Mouse (Mus musculus) T-helper 1 cell (primary cell): Measurements from ENCODE around the gene Ptprj.

Source experiments
- in situ Hi-C: fragments of 300-600 bp; cut with MboI, MseI; formaldehyde crosslinking; loops from one replicate; pipeline ENCODE4 v1.15.1; 2025; ENCODE audit warnings: high pct_unique_total_duplicates

Ptprj gene

GRCm38 (mm10) chr2:90486226-90486755, 94.2 kb downstream of the Ptprj start:
- in situ Hi-C loops, result no loop called here

DNA sequence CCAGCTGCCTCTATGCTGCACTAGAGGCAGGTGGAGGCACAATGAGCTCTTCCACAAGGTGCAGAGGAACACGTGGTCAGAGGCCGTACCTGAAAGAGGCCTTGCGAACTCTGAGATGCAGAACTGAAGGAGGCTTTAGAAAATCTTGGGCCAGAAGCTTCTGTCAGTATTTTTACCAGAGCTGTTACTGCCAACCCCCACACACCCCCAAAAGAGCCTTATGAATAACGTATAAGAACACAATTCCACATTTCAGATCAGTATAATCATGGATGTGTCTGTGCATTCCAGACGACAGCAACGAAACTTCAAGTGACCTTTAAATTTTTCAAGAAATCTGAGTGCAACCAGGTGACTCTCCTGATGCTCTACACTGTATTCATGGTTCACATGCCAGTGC, 98.9 kb downstream of the Ptprj start:
- in situ Hi-C loops, result no loop called here

- in situ Hi-C loops, result no loop called here
These were observed 99.6 kb downstream of the Ptprj start for GRCm38 (mm10) chr2:90480747-90481308.

GRCm38 (mm10) chr2:90478531-90478930, 101.9 kb downstream of the Ptprj start:
- in situ Hi-C loops, result loop anchor here (5.0 kb wide), 1 partner anchor 89 kb away; no protein-coding TSS in a partner anchor

GRCm38 (mm10) chr2:90477617-90478016, 102.8 kb downstream of the Ptprj start:
- in situ Hi-C loops, result loop anchor here (5.0 kb wide), 1 partner anchor 90 kb away; no protein-coding TSS in a partner anchor

DNA sequence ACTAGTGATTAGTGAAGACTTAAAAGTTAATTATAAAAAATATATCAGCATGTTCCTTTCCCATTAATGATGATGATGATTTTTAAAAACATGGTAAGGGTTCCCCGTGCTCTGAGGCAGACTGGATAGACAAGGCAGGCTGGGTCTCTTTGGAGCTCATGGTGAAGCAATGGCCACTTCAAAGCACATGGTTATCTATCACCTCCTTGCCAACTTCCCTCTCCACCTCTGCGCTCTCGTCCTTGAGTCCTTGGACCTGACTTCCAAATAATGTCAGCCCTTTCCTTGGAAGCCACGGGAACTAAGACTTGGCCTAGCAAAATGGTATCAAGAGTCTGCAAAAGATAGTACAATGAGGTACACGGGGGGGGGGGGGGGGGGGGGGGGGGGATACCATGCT, 103.7 kb downstream of the Ptprj start:
- in situ Hi-C loops, result loop anchor here (5.0 kb wide), 1 partner anchor 91 kb away; no protein-coding TSS in a partner anchor

GRCm38 (mm10) chr2:90476319-90476718, 104.1 kb downstream of the Ptprj start:
- in situ Hi-C loops, result loop anchor here (5.0 kb wide), 1 partner anchor 91 kb away; no protein-coding TSS in a partner anchor

DNA sequence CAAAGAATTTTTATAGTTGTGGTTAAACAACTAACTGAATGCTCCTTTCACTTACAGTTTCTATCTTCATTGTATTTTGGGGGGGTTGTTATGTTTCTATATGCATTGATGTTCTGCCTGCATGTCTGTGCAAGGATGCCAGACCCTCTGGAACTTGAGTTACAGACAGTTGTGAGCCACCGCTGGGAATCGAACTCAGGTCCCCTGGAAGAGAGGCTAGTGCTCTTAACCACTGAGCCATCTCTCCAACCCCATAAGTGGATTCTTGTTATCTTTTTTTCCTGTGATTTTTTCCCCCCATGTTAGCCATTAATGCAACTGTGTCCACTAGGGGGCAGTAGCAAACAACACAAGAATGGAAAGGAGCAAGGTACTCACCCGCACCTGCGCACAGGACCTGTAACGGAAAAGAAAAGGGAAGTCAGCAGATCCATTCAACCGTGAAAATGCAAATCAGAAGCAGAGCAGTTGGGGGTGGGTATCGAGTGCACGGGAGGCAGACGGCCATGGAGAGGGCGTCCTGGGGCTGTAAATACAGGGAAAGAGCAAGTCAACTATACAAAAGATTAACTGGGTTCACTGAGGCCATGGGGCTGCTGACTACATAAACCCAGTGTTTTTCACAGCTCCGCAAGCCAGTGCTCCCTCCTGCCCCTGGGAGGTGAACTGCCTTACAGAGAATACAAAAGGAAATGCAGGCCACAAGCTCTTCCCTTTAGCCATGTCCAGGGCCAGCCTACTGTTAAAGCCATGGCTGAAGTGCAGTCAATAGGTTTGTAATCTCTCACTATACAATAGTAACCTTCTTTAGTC, 105.6 kb downstream of the Ptprj start:
- in situ Hi-C loops, result loop anchor here (5.0 kb wide), 1 partner anchor 93 kb away; no protein-coding TSS in a partner anchor

DNA sequence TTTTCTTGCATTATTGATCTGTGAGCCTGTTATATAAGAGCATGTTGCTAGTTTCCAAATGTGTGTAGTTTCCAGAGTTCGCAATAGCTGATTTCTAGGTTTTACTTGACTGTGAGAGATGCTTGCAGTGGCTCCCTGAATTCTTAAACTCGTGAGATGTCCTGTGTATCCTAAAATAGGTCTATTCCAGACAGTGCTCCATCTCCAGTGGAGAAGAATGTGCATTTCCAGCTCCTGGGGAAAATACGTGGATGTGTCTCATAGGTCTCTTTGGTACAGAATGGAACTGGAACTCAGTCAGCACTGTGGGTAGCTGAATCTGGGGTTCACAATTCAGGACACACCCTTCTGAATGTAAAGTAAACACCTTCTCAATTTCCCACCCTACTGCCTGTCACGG, 107.7 kb downstream of the Ptprj start:
- in situ Hi-C loops, result no loop called here

- in situ Hi-C loops, result no loop called here
These were observed 110.3 kb downstream of the Ptprj start for GRCm38 (mm10) chr2:90470122-90470521.

DNA sequence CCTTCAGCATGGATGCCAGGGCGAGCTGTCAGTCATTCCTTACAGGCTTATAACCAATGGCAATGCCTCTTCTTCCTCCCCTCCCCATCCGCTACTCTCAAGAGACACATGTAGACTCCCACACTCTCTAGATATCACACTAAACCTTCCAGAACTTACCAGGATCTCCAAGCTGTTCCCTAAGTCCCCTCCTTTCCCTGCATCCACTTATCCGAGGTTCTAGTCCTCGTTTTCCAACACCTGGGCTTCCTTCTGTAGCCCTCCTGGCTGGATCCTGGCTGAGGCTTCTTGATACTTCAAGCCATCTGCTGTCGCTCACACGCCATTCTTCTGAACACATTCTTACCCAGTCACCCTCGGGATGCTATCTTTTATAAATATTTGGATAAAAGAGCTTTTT, 114.0 kb downstream of the Ptprj start:
- in situ Hi-C loops, result loop anchor here (5.0 kb wide), 1 partner anchor 196 kb away; no protein-coding TSS in a partner anchor

DNA sequence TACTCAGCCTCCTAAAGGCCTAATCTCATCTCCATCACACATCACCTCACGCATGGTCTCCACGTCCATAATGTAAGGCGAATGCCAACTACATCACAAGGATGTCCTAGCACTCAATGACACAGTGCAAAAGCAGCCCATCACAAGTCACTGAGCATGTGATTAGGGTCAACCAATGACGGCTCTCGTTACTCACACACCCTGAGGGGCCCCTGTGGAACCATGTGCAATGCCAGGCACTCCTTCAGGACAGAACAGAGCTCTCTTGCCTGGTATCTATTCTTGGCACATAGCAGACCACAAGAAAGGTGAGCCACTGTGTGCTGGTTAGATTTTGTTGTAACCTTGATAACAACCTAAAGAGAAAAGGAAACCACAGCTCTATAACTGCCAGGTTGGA, 116.7 kb downstream of the Ptprj start:
- in situ Hi-C loops, result no loop called here

- in situ Hi-C loops, result no loop called here
These were observed 118.2 kb downstream of the Ptprj start for GRCm38 (mm10) chr2:90462252-90462651.

GRCm38 (mm10) chr2:90457946-90458345, 122.5 kb downstream of the Ptprj start:
- in situ Hi-C loops, result no loop called here

- in situ Hi-C loops, result no loop called here
These were observed 128.1 kb downstream of the Ptprj start for GRCm38 (mm10) chr2:90452380-90452779.

- in situ Hi-C loops, result no loop called here
These were observed 131.3 kb downstream of the Ptprj start for GRCm38 (mm10) chr2:90448967-90449740.

- in situ Hi-C loops, result loop anchor here (5.0 kb wide), 1 partner anchor 72 kb away; no protein-coding TSS in a partner anchor
These were observed 136.6 kb downstream of the Ptprj start for GRCm38 (mm10) chr2:90443811-90444210.

- in situ Hi-C loops, result loop anchor here (5.0 kb wide), 1 partner anchor 70 kb away; no protein-coding TSS in a partner anchor
These were observed 138.6 kb downstream of the Ptprj start for GRCm38 (mm10) chr2:90441811-90442210.

GRCm38 (mm10) chr2:90440169-90440568, 140.3 kb downstream of the Ptprj start:
- in situ Hi-C loops, result loop anchor here (5.0 kb wide), 1 partner anchor 68 kb away; no protein-coding TSS in a partner anchor

- in situ Hi-C loops, result loop anchor here (10.0 kb wide), 1 partner anchor 83 kb away; no protein-coding TSS in a partner anchor
These were observed 143.0 kb downstream of the Ptprj start for GRCm38 (mm10) chr2:90437453-90437852.

DNA sequence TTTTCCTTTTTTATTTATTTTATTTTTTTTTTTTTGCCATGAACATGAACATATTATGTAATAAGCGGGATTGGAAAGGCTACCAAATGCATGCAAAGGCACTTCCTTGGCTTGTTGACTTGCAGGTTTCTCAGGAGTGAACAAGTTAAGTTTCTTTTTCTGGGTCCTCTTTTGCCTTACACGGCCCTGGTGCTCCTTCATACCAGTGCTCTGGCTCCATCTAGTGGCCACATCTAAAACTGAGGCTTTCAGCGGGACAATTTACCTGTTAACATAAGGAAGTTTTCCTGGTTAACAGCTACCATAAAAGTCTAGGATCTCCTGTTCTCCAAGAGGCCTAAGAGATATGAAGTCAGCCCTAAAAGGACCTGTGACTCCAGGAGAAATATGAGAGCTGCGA, 150.7 kb downstream of the Ptprj start:
- in situ Hi-C loops, result loop anchor here (5.0 to 10.0 kb wide), 2 partner anchors 75 to 237 kb away; no protein-coding TSS in a partner anchor
